Mouse (Mus musculus) MEL (cell line): Measurements from ENCODE around the gene Aes.

Source experiments
- CTCF ChIP-seq, 3 experiments: IDR thresholded peaks in 2 of 3; conservative IDR thresholded peaks in 1 of 3; 2 replicates each; pipeline ENCODE4 v1.5.1; 2011 to 2012; ENCODE audit warnings: low read length in 3 of 3, low read depth in 2 of 3, mild to moderate bottlenecking in 2 of 3, improper control_type of control experiment in 1 of 3, inconsistent platforms in 1 of 3, mixed read lengths in 1 of 3, moderate library complexity in 1 of 3; ENCODE audit not compliant: control insufficient read depth in 1 of 3, insufficient read depth in 1 of 3, poor library complexity in 1 of 3, severe bottlenecking in 1 of 3
- MYB ChIP-seq: IDR thresholded peaks from 2 replicates; pipeline ENCODE4 v1.6.1; 2011; ENCODE audit warnings: mild to moderate bottlenecking, low read depth, low read length, improper control_type of control experiment

GRCm38 (mm10) chr10:81551597-81552102 is 7.6 kb upstream of the Aes start:
- TF ChIP-seq CTCF (IDR thresholded peaks at IDR 0.05 in 2 of 3, conservative IDR thresholded peaks at IDR 0.05 in 1 of 3; ENCODE audit: control insufficient read depth in 1 of 3, insufficient read depth in 1 of 3, low read depth in 2 of 3, low read length in 3 of 3, poor library complexity in 1 of 3, severe bottlenecking in 1 of 3) (peak; percentile 82 to 97 (median 86)), MYB (no peak)
